Mouse (Mus musculus) kidney, postnatal 0 days (tissue): ENCODE results near the gene Cbx2. TPM values are rescaled to one million over a fixed set of nuclear protein-coding genes. Genes with fewer than 3 reads are reported as not detected.

Experiments used
- ATAC-seq: fragments of 200-750 bp; cut with Nextera tagmentation; replicated peaks from 2 replicates; pipeline ENCODE4 v1.8.0; 2017; ENCODE audit warnings: low read depth, moderate number of reproducible peaks, moderate TSS enrichment, moderate library complexity; ENCODE audit not compliant: low FRiP score
- DNase-seq: peaks from one replicate; pipeline ENCODE4 v3.0.0-alpha.2; 2016; ENCODE audit warnings: low spot score
- H3K27ac ChIP-seq: fragments of 300-500 bp; sonication (generic); 2 replicates; pipeline ENCODE4 v1.5.1; 2014; ENCODE audit warnings: mild to moderate bottlenecking
- H3K27me3 ChIP-seq: fragments of 300-500 bp; sonication (generic); 2 replicates; pipeline ENCODE4 v1.6.1; 2014; ENCODE audit warnings: low read length, mixed read lengths; ENCODE audit not compliant: insufficient read depth
- H3K36me3 ChIP-seq: fragments of 300-500 bp; sonication (generic); 2 replicates; pipeline ENCODE4 v1.6.1; 2014; ENCODE audit warnings: low read length, mixed read lengths; ENCODE audit not compliant: insufficient read depth
- H3K4me1 ChIP-seq: fragments of 300-500 bp; sonication (generic); replicated peaks from 2 replicates; pipeline ENCODE4 v1.6.1; 2014; ENCODE audit warnings: antibody characterized with exemption, low read length, mixed read lengths; ENCODE audit not compliant: insufficient read depth
- H3K4me2 ChIP-seq: fragments of 300-500 bp; sonication (generic); 2 replicates; pipeline ENCODE4 v1.6.1; 2014; ENCODE audit warnings: mild to moderate bottlenecking, low read length, moderate library complexity, mixed read lengths
- H3K4me3 ChIP-seq: fragments of 300-500 bp; sonication (generic); replicated peaks from 2 replicates; pipeline ENCODE4 v1.5.1; 2014; ENCODE audit warnings: low read depth, low read length
- H3K9ac ChIP-seq: fragments of 300-500 bp; sonication (generic); 2 replicates; pipeline ENCODE4 v1.6.1; 2014; ENCODE audit warnings: low read depth, low read length
- H3K9me3 ChIP-seq: fragments of 300-500 bp; sonication (generic); replicated peaks from 2 replicates; pipeline ENCODE4 v1.6.1; 2016; ENCODE audit warnings: low read length, inconsistent platforms, mixed read lengths
- CTCF ChIP-seq: IDR thresholded peaks from 2 replicates; pipeline ENCODE4 v1.5.1; 2016; ENCODE audit warnings: antibody characterized with exemption, low read depth, mild to moderate bottlenecking, moderate library complexity
- WGBS: fragments of 180-500 bp; shearing (Covaris S2); extraction: QIAGEN DNeasy Blood & Tissue Kit; methylation state at CpG from one replicate; pipeline ENCODE4 v1.1.7; 2014; 5-methylcytosine and 5-hydroxymethylcytosine counted together
- polyA plus RNA-seq: library from polyadenylated mRNA; unstranded; fragments of >200 nt; fragmentation: Nextera tagmentation; extraction: Ambion mirVana; gene quantifications from 2 replicates; pipeline ENCODE4 v1.2.1, GENCODE M21; 2015

Gene Cbx2
- polyA plus RNA-seq, 1 experiment from 2014 or later: 16.7 TPM

GRCm38 (mm10) chr11:119007461-119008456, 15.0 kb upstream of the Cbx2 start:
- Histone ChIP-seq H3K9ac (no peak overlapping the region), H3K9me3 (no peaks in the 10 kb centered on the region), H3K36me3 (no peaks in the 10 kb centered on the region), H3K27me3 (no peaks in the 10 kb centered on the region), H3K4me3 (no peak overlapping the region), H3K27ac (no peak overlapping the region), H3K4me2 (peak overlapping the region; percentile 36; the same call in 1 of the 2 replicates), H3K4me1 (no peaks in the 10 kb centered on the region)
- ATAC-seq (peak; percentile 49; the same call in 1 of the 2 replicates), DNase-seq (no peak)
- 26% methylated on average over 21 of the region's 21 CpGs for WGBS
- TF ChIP-seq CTCF: no peak

GRCm38 (mm10) chr11:119014455-119014854, 8.3 kb upstream of the Cbx2 start:
- Histone ChIP-seq H3K4me2 (no peak overlapping the region), H3K36me3 (no peaks in the 10 kb centered on the region), H3K27me3 (no peaks in the 10 kb centered on the region), H3K27ac (no peak overlapping the region), H3K9me3 (no peaks in the 10 kb centered on the region), H3K9ac (no peak overlapping the region), H3K4me3 (no peak overlapping the region), H3K4me1 (no peaks in the 10 kb centered on the region)
- ATAC-seq (no peak), DNase-seq (no peak)
- 75% methylated on average over 7 of the region's 7 CpGs for WGBS
- TF ChIP-seq CTCF: no peak

GRCm38 (mm10) chr11:119017506-119017905, 5.3 kb upstream of the Cbx2 start:
- no peaks in the 10 kb centered on the region for H3K36me3 ChIP-seq
- TF ChIP-seq CTCF: no peak
- DNase-seq: no peak
- no peaks in the 10 kb centered on the region for H3K9me3 ChIP-seq
- H3K4me2 ChIP-seq: no peak overlapping the region
- H3K4me1 ChIP-seq: no peaks in the 10 kb centered on the region
- no peak for ATAC-seq
- WGBS: 71% methylated on average over 7 of the region's 7 CpGs
- 0 out of 2 replicates have a peak, but pooled peaks cover 7% of the 10 kb centered on the region for H3K27me3 ChIP-seq
- H3K9ac ChIP-seq: no peak overlapping the region
- no peak overlapping the region for H3K27ac ChIP-seq
- H3K4me3 ChIP-seq: no peak overlapping the region

- Histone ChIP-seq H3K4me3 (no peak overlapping the region), H3K27me3 (0 out of 2 replicates have a peak, but pooled peaks cover 8% of the 10 kb centered on the region), H3K9ac (no peak overlapping the region), H3K4me1 (peaks cover 24% of the 10 kb centered on the region), H3K4me2 (no peak overlapping the region), H3K36me3 (no peaks in the 10 kb centered on the region), H3K27ac (no peak overlapping the region), H3K9me3 (no peaks in the 10 kb centered on the region)
- 90% methylated on average over 7 of the region's 7 CpGs for WGBS
- DNase-seq (no peak), ATAC-seq (no peak)
- TF ChIP-seq CTCF: no peak
These were observed 1.6 kb upstream of the Cbx2 start for GRCm38 (mm10) chr11:119021180-119021579.

GRCm38 (mm10) chr11:119022068-119022894, 481 bp upstream of the Cbx2 start:
- Histone ChIP-seq H3K4me2 (peak overlapping the region; percentile 96), H3K9ac (peak overlapping the region; percentile 81), H3K36me3 (peaks cover 4% of the 10 kb centered on the region; the same call in 1 of the 2 replicates), H3K9me3 (no peaks in the 10 kb centered on the region), H3K27ac (no peak overlapping the region), H3K27me3 (0 out of 2 replicates have a peak, but pooled peaks cover 8% of the 10 kb centered on the region), H3K4me1 (peaks cover 24% of the 10 kb centered on the region), H3K4me3 (peak overlapping the region; percentile 82)
- 3% methylated on average over 42 of the region's 42 CpGs for WGBS
- TF ChIP-seq CTCF: peak; percentile 62
- no peak for DNase-seq
- no peak; the same call in 1 of the 2 replicates for ATAC-seq

GRCm38 (mm10) chr11:119023616-119023980, 836 bp downstream of the Cbx2 start:
- Histone ChIP-seq H3K4me3 (peak overlapping the region; percentile 82), H3K9me3 (no peaks in the 10 kb centered on the region), H3K27me3 (0 out of 2 replicates have a peak, but pooled peaks cover 8% of the 10 kb centered on the region), H3K9ac (peak overlapping the region; percentile 81), H3K4me2 (peak overlapping the region; percentile 96), H3K36me3 (peaks cover 17% of the 10 kb centered on the region), H3K4me1 (peaks cover 24% of the 10 kb centered on the region), H3K27ac (peak overlapping the region; percentile 78)
- 1% methylated on average over 15 of the region's 15 CpGs for WGBS
- DNase-seq: peak; percentile 42
- TF ChIP-seq CTCF: no peak
- no peak for ATAC-seq
